Mouse (Mus musculus): Measurements from ENCODE around the gene Nudt16l1. TPM values are rescaled to one million over a fixed set of nuclear protein-coding genes. Genes with fewer than 3 reads are reported as not detected.

Gene Nudt16l1
- 158 and 161 TPM in 2 replicates for polyA plus RNA-seq (2014; fragmentation: Nextera tagmentation; extraction: Ambion mirVana)

DNA sequence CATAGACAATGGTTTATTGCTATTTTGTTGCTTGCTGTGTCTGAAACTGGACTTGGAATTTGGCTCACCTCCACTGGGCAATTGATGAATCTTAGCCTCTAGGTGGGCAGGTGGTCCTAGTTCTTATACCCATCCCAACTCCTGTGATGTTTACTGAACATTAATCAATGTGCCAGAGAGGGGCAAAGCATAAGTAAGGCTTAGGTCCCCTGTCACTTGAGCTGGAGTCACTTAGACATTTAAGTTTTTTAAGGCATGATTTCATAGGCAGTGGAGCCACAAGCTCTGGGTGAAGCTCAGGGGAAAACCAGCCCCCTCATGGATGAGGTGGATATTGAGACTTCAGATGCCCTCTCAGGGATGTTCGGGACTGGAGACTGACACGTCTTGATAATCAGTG lies at the start of gene Nudt16l1:
TSS of gene Nudt16l1 (plus strand) at position 301 of the 400 bp plus-strand sequence.
- Histone ChIP-seq H3K9ac (replicated peaks; ENCODE audit: low read depth, low read length) (peak within 1 kb of the TSS; percentile 60), H3K27ac (ENCODE audit: low read length) (peak within 1 kb of the TSS; percentile 75; the same call in 1 of the 2 replicates), H3K9me3 (ENCODE audit: control insufficient read depth, low read depth, low read length) (no peaks in the 10 kb centered on the region), H3K36me3 (ENCODE audit: control insufficient read depth, insufficient read depth, low read length) (peaks cover 64% of the 10 kb centered on the region), H3K27me3 (ENCODE audit: control insufficient read depth, insufficient read depth, low read length) (no peaks in the 10 kb centered on the region), H3K4me1 (ENCODE audit: control insufficient read depth, insufficient read depth, low read length) (peaks cover 8% of the 10 kb centered on the region; the same call in 1 of the 2 replicates), H3K4me2 (replicated peaks; ENCODE audit: low read depth, low read length) (peak within 1 kb of the TSS; percentile 82), H3K4me3 (ENCODE audit: low read depth, low read length) (peak within 1 kb of the TSS; percentile 67)
- 2% methylated on average over 2 of the region's 2 CpGs for WGBS
- no peak for ATAC-seq (ENCODE audit: insufficient number of reproducible peaks, insufficient read depth, low FRiP score, low read depth)

- no peak overlapping the region for H3K27ac ChIP-seq (ENCODE audit: low read length)
- no peak for ATAC-seq (ENCODE audit: insufficient number of reproducible peaks, insufficient read depth, low FRiP score, low read depth)
- H3K27me3 ChIP-seq (ENCODE audit: control insufficient read depth, insufficient read depth, low read length), result no peaks in the 10 kb centered on the region
- 62% methylated on average over 4 of the region's 4 CpGs for WGBS
- H3K36me3 ChIP-seq (ENCODE audit: control insufficient read depth, insufficient read depth, low read length), result no peaks in the 10 kb centered on the region
- H3K4me1 ChIP-seq (ENCODE audit: control insufficient read depth, insufficient read depth, low read length), result peaks cover 23% of the 10 kb centered on the region; the same call in 1 of the 2 replicates
- H3K9me3 ChIP-seq (ENCODE audit: control insufficient read depth, low read depth, low read length), result no peaks in the 10 kb centered on the region
- H3K4me2 ChIP-seq (replicated peaks; ENCODE audit: low read depth, low read length), result no peak overlapping the region
- H3K4me3 ChIP-seq (ENCODE audit: low read depth, low read length), result no peak overlapping the region
- H3K9ac ChIP-seq (replicated peaks; ENCODE audit: low read depth, low read length), result no peak overlapping the region
These were observed 48.3 kb upstream of the Nudt16l1 start for GRCm38 (mm10) chr16:4890201-4890709.

DNA sequence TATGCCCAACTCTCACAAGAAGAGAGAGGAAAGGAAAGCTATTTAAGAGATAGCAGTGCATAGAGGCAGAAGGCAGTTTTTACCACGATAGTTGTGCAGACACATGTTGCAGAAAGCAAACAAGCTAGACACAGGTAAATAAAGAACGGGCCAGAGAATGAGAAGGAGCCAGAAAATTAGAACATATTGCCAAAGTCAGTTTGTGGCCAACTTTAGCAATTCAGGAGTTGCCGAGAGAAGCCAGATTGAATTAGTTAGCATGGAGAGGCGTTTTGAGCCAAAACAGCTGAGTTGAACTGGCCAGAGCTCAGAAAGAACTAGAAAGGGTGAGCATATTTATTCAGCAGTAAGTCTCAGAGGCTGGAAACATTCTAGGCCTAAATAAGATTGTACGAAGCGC lies 46.4 kb upstream of the Nudt16l1 start:
- no peaks in the 10 kb centered on the region for H3K27me3 ChIP-seq (ENCODE audit: control insufficient read depth, insufficient read depth, low read length)
- no peak overlapping the region for H3K9ac ChIP-seq (replicated peaks; ENCODE audit: low read depth, low read length)
- no peak for ATAC-seq (ENCODE audit: insufficient number of reproducible peaks, insufficient read depth, low FRiP score, low read depth)
- 89% methylated on average over 6 of the region's 6 CpGs for WGBS
- no peak overlapping the region for H3K27ac ChIP-seq (ENCODE audit: low read length)
- no peaks in the 10 kb centered on the region for H3K36me3 ChIP-seq (ENCODE audit: control insufficient read depth, insufficient read depth, low read length)
- H3K9me3 ChIP-seq (ENCODE audit: control insufficient read depth, low read depth, low read length), result no peaks in the 10 kb centered on the region
- H3K4me3 ChIP-seq (ENCODE audit: low read depth, low read length), result no peak overlapping the region
- H3K4me2 ChIP-seq (replicated peaks; ENCODE audit: low read depth, low read length), result no peak overlapping the region
- peaks cover 16% of the 10 kb centered on the region; the same call in 1 of the 2 replicates for H3K4me1 ChIP-seq (ENCODE audit: control insufficient read depth, insufficient read depth, low read length)

DNA sequence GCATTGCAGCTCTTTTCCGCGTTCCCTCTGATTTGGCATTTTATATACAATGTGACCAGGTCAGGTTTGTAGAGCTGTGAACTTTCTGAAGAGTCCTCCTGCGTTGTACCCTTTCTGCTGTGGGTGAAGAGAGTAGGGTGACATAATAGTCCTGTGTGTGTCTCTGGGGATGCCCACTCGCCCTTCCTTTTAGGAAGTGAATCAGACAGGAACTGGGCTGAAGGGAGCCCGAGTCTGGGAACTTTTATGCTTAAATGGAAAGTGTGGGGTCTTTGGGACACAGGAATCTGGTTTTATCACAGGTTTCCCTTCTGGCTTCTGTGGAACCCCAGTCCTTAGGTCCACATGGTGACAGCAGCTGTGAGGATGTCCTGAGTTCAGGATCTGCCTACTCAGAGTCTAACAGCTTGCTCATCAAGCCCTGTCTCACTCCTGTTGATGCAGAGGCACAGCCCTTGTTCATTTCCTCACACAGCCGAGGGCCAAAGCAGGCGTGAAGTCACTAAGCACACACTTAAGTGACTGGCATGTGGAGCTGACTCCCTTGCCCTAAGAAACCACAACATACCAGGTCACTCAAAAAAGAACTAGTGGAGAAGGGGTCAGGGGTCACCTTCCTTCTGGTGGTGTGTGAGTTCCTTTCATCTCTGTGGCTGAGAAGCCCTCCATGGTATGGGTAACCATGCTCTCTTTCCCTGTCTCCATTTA lies 44.2 kb upstream of the Nudt16l1 start:
- no peak overlapping the region for H3K27ac ChIP-seq (ENCODE audit: low read length)
- no peak overlapping the region for H3K4me2 ChIP-seq (replicated peaks; ENCODE audit: low read depth, low read length)
- no peak overlapping the region for H3K9ac ChIP-seq (replicated peaks; ENCODE audit: low read depth, low read length)
- no peak overlapping the region for H3K4me3 ChIP-seq (ENCODE audit: low read depth, low read length)
- H3K36me3 ChIP-seq (ENCODE audit: control insufficient read depth, insufficient read depth, low read length), result no peaks in the 10 kb centered on the region
- H3K4me1 ChIP-seq (ENCODE audit: control insufficient read depth, insufficient read depth, low read length), result peaks cover 4% of the 10 kb centered on the region; the same call in 1 of the 2 replicates
- 88% methylated on average over 7 of the region's 7 CpGs for WGBS
- ATAC-seq (ENCODE audit: insufficient number of reproducible peaks, insufficient read depth, low FRiP score, low read depth), result no peak
- no peaks in the 10 kb centered on the region for H3K27me3 ChIP-seq (ENCODE audit: control insufficient read depth, insufficient read depth, low read length)
- H3K9me3 ChIP-seq (ENCODE audit: control insufficient read depth, low read depth, low read length), result no peaks in the 10 kb centered on the region

DNA sequence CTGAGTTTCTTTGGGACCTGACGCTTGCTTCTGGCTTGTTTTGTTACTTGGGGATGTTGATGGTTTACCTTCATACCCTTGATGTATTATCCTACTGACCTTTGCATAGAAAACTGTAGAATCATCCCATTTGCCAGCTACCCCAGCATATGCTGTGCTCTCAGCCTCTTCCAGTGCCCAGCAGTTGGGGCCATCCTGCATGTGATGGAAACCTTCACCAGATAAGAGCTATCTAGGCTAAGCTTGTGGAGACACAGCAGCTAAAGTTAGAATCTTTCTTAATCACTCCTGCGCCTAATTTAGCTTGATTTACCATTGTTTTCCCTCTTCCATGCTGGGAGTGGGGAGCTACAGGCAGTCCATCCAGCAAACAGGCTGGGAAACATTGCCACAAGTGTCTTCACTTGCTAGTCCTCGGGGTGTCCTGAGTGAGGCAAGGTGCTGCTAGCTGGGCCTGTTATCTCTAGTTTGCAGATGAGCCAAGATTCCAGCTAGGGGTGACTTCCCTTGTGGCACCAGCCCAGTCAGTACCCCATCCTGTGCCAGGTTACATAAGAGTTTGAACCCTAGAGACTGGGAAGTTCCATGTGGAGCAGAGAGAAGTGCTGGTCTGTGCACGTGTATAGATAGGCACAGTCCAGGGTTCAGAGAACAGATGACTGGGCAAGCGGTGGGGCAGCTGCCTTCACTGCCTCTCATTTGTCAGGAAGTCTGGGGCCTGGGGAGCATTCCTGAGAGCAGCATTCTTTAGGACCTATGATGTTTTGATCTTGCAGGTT lies 42.1 kb upstream of the Nudt16l1 start:
- H3K27ac ChIP-seq (ENCODE audit: low read length), result no peak overlapping the region
- WGBS, result 66% methylated on average over 5 of the region's 5 CpGs

DNA sequence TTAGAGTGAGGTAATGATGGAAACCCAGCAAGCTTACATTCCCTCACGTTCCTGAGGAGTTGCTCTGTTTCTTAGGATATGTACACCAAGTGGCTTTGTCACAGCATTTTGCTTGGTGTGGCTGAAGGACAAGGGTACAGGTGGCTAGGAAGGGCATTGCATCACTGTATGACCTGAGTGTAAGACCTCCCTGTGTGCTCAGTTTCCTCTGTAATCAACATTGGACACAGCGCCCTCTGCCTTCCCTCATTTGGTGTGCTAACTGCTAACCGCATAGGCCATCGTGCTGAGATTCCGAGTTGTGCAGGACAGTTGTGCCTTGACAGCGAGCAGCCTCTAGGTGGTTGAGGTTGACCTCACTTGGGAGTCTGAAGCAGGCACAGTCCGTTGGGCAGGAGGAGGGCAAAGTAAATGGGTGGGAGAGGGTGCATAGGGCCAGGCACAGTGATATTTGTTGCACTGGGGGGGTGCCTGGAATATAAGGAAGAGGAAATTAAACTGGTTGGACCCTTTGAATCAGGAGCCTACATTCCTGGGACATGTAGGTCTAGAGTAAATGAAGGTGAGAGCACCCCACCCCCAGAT lies 41.3 kb upstream of the Nudt16l1 start:
- H3K4me3 ChIP-seq (ENCODE audit: low read depth, low read length), result no peak overlapping the region
- WGBS, result 58% methylated on average over 7 of the region's 7 CpGs
- H3K9me3 ChIP-seq (ENCODE audit: control insufficient read depth, low read depth, low read length), result no peaks in the 10 kb centered on the region
- no peak overlapping the region for H3K27ac ChIP-seq (ENCODE audit: low read length)
- H3K36me3 ChIP-seq (ENCODE audit: control insufficient read depth, insufficient read depth, low read length), result no peaks in the 10 kb centered on the region
- H3K9ac ChIP-seq (replicated peaks; ENCODE audit: low read depth, low read length), result no peak overlapping the region
- no peak for ATAC-seq (ENCODE audit: insufficient number of reproducible peaks, insufficient read depth, low FRiP score, low read depth)
- no peaks in the 10 kb centered on the region for H3K4me1 ChIP-seq (ENCODE audit: control insufficient read depth, insufficient read depth, low read length)
- no peak overlapping the region for H3K4me2 ChIP-seq (replicated peaks; ENCODE audit: low read depth, low read length)
- no peaks in the 10 kb centered on the region for H3K27me3 ChIP-seq (ENCODE audit: control insufficient read depth, insufficient read depth, low read length)

More for the DNA sequence above, 42.1 kb upstream of the Nudt16l1 start:
- no peaks in the 10 kb centered on the region for H3K36me3 ChIP-seq (ENCODE audit: control insufficient read depth, insufficient read depth, low read length)
- no peak overlapping the region for H3K9ac ChIP-seq (replicated peaks; ENCODE audit: low read depth, low read length)
- ATAC-seq (ENCODE audit: insufficient number of reproducible peaks, insufficient read depth, low FRiP score, low read depth), result no peak
- no peak overlapping the region for H3K4me3 ChIP-seq (ENCODE audit: low read depth, low read length)
- no peak overlapping the region for H3K4me2 ChIP-seq (replicated peaks; ENCODE audit: low read depth, low read length)
- H3K4me1 ChIP-seq (ENCODE audit: control insufficient read depth, insufficient read depth, low read length), result no peaks in the 10 kb centered on the region
- H3K27me3 ChIP-seq (ENCODE audit: control insufficient read depth, insufficient read depth, low read length), result no peaks in the 10 kb centered on the region
- H3K9me3 ChIP-seq (ENCODE audit: control insufficient read depth, low read depth, low read length), result no peaks in the 10 kb centered on the region

GRCm38 (mm10) chr16:4898881-4899280 lies 39.7 kb upstream of the Nudt16l1 start:
- H3K4me3 ChIP-seq (ENCODE audit: low read depth, low read length), result no peak overlapping the region
- H3K36me3 ChIP-seq (ENCODE audit: control insufficient read depth, insufficient read depth, low read length), result no peaks in the 10 kb centered on the region
- ATAC-seq (ENCODE audit: insufficient number of reproducible peaks, insufficient read depth, low FRiP score, low read depth), result no peak
- H3K4me1 ChIP-seq (ENCODE audit: control insufficient read depth, insufficient read depth, low read length), result no peaks in the 10 kb centered on the region
- H3K9ac ChIP-seq (replicated peaks; ENCODE audit: low read depth, low read length), result no peak overlapping the region
- no peaks in the 10 kb centered on the region for H3K27me3 ChIP-seq (ENCODE audit: control insufficient read depth, insufficient read depth, low read length)
- no peaks in the 10 kb centered on the region for H3K9me3 ChIP-seq (ENCODE audit: control insufficient read depth, low read depth, low read length)
- WGBS, result 90% methylated on average over 6 of the region's 6 CpGs
- H3K27ac ChIP-seq (ENCODE audit: low read length), result no peak overlapping the region
- no peak overlapping the region for H3K4me2 ChIP-seq (replicated peaks; ENCODE audit: low read depth, low read length)

GRCm38 (mm10) chr16:4899711-4900110 lies 38.9 kb upstream of the Nudt16l1 start:
- WGBS, result 66% methylated on average over 2 of the region's 2 CpGs
- no peaks in the 10 kb centered on the region for H3K36me3 ChIP-seq (ENCODE audit: control insufficient read depth, insufficient read depth, low read length)
- no peak overlapping the region for H3K4me2 ChIP-seq (replicated peaks; ENCODE audit: low read depth, low read length)
- H3K4me3 ChIP-seq (ENCODE audit: low read depth, low read length), result no peak overlapping the region
- no peak overlapping the region for H3K27ac ChIP-seq (ENCODE audit: low read length)
- no peaks in the 10 kb centered on the region for H3K27me3 ChIP-seq (ENCODE audit: control insufficient read depth, insufficient read depth, low read length)
- no peak for ATAC-seq (ENCODE audit: insufficient number of reproducible peaks, insufficient read depth, low FRiP score, low read depth)
- no peak overlapping the region for H3K9ac ChIP-seq (replicated peaks; ENCODE audit: low read depth, low read length)
- H3K9me3 ChIP-seq (ENCODE audit: control insufficient read depth, low read depth, low read length), result no peaks in the 10 kb centered on the region
- H3K4me1 ChIP-seq (ENCODE audit: control insufficient read depth, insufficient read depth, low read length), result no peaks in the 10 kb centered on the region
